In the genomic region with DNA sequence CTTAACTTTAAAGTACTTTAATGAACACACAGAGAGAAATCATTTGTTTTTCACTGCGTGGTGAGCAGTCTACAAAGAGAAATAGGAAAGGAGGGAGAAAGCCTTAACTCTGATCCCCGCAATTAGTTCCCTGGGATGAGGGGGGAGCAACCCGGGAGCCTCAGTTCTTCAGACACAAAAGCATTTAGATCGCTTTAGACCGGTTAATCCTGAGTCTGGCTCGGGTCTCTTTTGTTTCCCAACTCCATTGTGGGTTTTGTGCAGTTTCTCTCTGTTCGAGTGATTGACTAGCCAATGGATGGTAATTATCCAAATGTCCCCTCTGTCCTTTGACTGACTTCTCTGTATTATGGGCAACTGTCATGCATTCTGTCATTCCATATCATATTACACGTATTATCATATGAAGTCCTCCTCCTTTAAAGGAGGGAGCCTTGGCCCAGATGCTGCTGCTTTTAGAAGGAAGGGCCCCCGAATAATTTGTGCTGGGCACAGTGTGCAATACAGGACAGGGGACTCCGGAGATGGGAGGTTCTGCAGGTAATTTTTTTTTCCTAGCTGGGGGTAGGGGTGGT, we compare ENCODE assay signal across 14 mouse cellular contexts. TPM values are rescaled to one million over a fixed set of nuclear protein-coding genes. Genes with fewer than 3 reads are reported as not detected.
DNase-seq lines count a peak whose midpoint lies in the region; ATAC-seq and TF ChIP-seq lines count a peak whose summit lies in the region.
"Had no signal": no experiment of that assay in that cellular context is flagged by ENCODE, and none has a peak within 500 bp of the region (broad histone marks: within the 10 kb centered on the region; RNA-seq: fewer than 3 reads in every experiment).

No protein-coding gene starts in this region.

- peaks cover 43% of the 10 kb centered on the region for H3K27me3 ChIP-seq in forebrain, embryonic 11.5 days (ENCODE audit: control insufficient read depth, insufficient read depth, low read length)
- peaks cover 89% of the 10 kb centered on the region for H3K27me3 ChIP-seq in hindbrain, postnatal 0 days (ENCODE audit: insufficient read depth, low read length)
- H3K27me3 ChIP-seq in neural tube, embryonic 13.5 days = peaks cover 100% of the 10 kb centered on the region

- H3K4me3 ChIP-seq in forebrain, embryonic 11.5 days (ENCODE audit: low read depth, low read length) = peak overlapping the region; percentile 76
- H3K4me3 ChIP-seq in hindbrain, postnatal 0 days (ENCODE audit: low read length) = peak overlapping the region; percentile 3
- 0 out of 2 replicates have a peak overlapping the region, but pooled peaks have one; percentile 1 for H3K4me3 ChIP-seq in neural tube, embryonic 13.5 days
- H3K4me3 ChIP-seq: myocyte had no signal

- peak overlapping the region; percentile 92 for H3K4me2 ChIP-seq in forebrain, embryonic 11.5 days (ENCODE audit: low read depth, low read length, severe bottlenecking)
- peak overlapping the region; percentile 1; the same call in 1 of the 2 replicates for H3K4me2 ChIP-seq in hindbrain, postnatal 0 days (ENCODE audit: low read depth, low read length)
- H3K4me2 ChIP-seq in neural tube, embryonic 13.5 days = no peak overlapping the region
- H3K4me2 ChIP-seq: kidney, embryonic 15.5 days had no signal

- under 1% methylated on average over 10 of the region's 10 CpGs for WGBS in forebrain, embryonic 11.5 days
- WGBS in hindbrain, postnatal 0 days = under 1% methylated on average over 10 of the region's 10 CpGs
- WGBS in neural tube, embryonic 13.5 days = under 1% methylated on average over 10 of the region's 10 CpGs

- peaks cover 10% of the 10 kb centered on the region for H3K4me1 ChIP-seq in forebrain, embryonic 11.5 days (replicated peaks; ENCODE audit: control insufficient read depth, insufficient read depth, low read length)
- H3K4me1 ChIP-seq in hindbrain, postnatal 0 days (ENCODE audit: insufficient read depth, low read length) = peaks cover 5% of the 10 kb centered on the region; the same call in 1 of the 2 replicates
- H3K4me1 ChIP-seq in neural tube, embryonic 13.5 days (replicated peaks) = peaks cover 10% of the 10 kb centered on the region

- peak; percentile 63 for ATAC-seq in forebrain, embryonic 11.5 days (replicated peaks; ENCODE audit: low FRiP score)
- ATAC-seq in hindbrain, postnatal 0 days = no peak
- no peak for ATAC-seq in neural tube, embryonic 13.5 days (ENCODE audit: low read depth)
- ATAC-seq: lung, postnatal 0 days had no signal

- peak overlapping the region; percentile 81 for H3K27ac ChIP-seq in forebrain, embryonic 11.5 days (ENCODE audit: low read depth, low read length)
- no peak overlapping the region for H3K27ac ChIP-seq in hindbrain, postnatal 0 days
- no peak overlapping the region for H3K27ac ChIP-seq in neural tube, embryonic 13.5 days (replicated peaks)
- H3K27ac ChIP-seq: kidney, embryonic 15.5 days had no signal

- DNase-seq in embryo, embryonic 10.5 days (ENCODE audit: low spot score) = peak; percentile 69
- peak; percentile 81 for DNase-seq in forebrain, embryonic 11.5 days (ENCODE audit: low spot score)
- DNase-seq in hindbrain, postnatal 0 days (ENCODE audit: low spot score) = no peak
- DNase-seq in frontal cortex, postnatal 36 days (ENCODE audit: low spot score in 2 of 2) = no peak
- DNase-seq in thymus, postnatal 14 days = no peak
- DNase-seq in gastrocnemius, postnatal 4 days (ENCODE audit: low spot score in 2 of 2) = no peak
- DNase-seq: adrenal gland, postnatal 10 days; cerebellum, adult 11-12 months; heart, postnatal 4 days had no signal

- H3K9ac ChIP-seq in forebrain, embryonic 11.5 days (ENCODE audit: low read length) = peak overlapping the region; percentile 97
- H3K9ac ChIP-seq in hindbrain, postnatal 0 days (replicated peaks; ENCODE audit: low read length) = no peak overlapping the region
- no peak overlapping the region for H3K9ac ChIP-seq in neural tube, embryonic 13.5 days
- H3K9ac ChIP-seq: kidney, embryonic 15.5 days had no signal

- no peak for TF ChIP-seq CTCF in hindbrain, postnatal 0 days (IDR thresholded peaks at IDR 0.05; ENCODE audit: low read depth)

- no peaks in the 10 kb centered on the region for H3K36me3 ChIP-seq in forebrain, embryonic 11.5 days (ENCODE audit: control insufficient read depth, insufficient read depth, low read length)
- no peaks in the 10 kb centered on the region for H3K36me3 ChIP-seq in hindbrain, postnatal 0 days (ENCODE audit: insufficient read depth, low read length)
- no peaks in the 10 kb centered on the region for H3K36me3 ChIP-seq in neural tube, embryonic 13.5 days
- H3K36me3 ChIP-seq: kidney, embryonic 15.5 days had no signal

- no peaks in the 10 kb centered on the region for H3K9me3 ChIP-seq in forebrain, embryonic 11.5 days (ENCODE audit: control insufficient read depth, low read length)
- H3K9me3 ChIP-seq in hindbrain, postnatal 0 days (ENCODE audit: low read length) = no peaks in the 10 kb centered on the region
- H3K9me3 ChIP-seq in neural tube, embryonic 13.5 days = no peaks in the 10 kb centered on the region
- H3K9me3 ChIP-seq: kidney, embryonic 15.5 days had no signal

RNA-seq across cellular contexts. Expression of a gene that starts 1.6 kb away (rescaled TPM):
- 175 and 195 TPM in 2 replicates for polyA plus RNA-seq in forebrain, embryonic 11.5 days (2014; fragmentation: Nextera tagmentation; extraction: Ambion mirVana)
- total RNA-seq in hindbrain, postnatal 0 days (2014; rRNA removed) = 22.2 and 33.2 TPM in 2 replicates
- polyA plus RNA-seq in hindbrain, postnatal 0 days (2015; fragmentation: Nextera tagmentation; extraction: Ambion mirVana) = 4.6 and 7.3 TPM in 2 replicates
- 3.7 and 4.3 TPM in 2 replicates for polyA plus RNA-seq in neural tube, embryonic 13.5 days (2015; fragmentation: Nextera tagmentation; extraction: Ambion mirVana)
- under 1 TPM; 0.78 TPM for total RNA-seq in gastrocnemius, postnatal 4 days (2021)
- total RNA-seq: granulocyte monocyte progenitor cell, adult 5-6 weeks had no signal
- polyA plus RNA-seq: lung, postnatal 0 days had no signal

RNA-seq across cellular contexts. Expression of a gene that starts 53.5 kb away (rescaled TPM):
- 14.9 and 17.7 TPM in 2 replicates for polyA plus RNA-seq in forebrain, embryonic 11.5 days (2014; fragmentation: Nextera tagmentation; extraction: Ambion mirVana)
- total RNA-seq in hindbrain, postnatal 0 days (2014; rRNA removed) = 50.6 and 51.9 TPM in 2 replicates
- polyA plus RNA-seq in hindbrain, postnatal 0 days (2015; fragmentation: Nextera tagmentation; extraction: Ambion mirVana) = 11.0 and 14.4 TPM in 2 replicates
- 14.3 and 14.6 TPM in 2 replicates for polyA plus RNA-seq in neural tube, embryonic 13.5 days (2015; fragmentation: Nextera tagmentation; extraction: Ambion mirVana)
- 10 to 100 TPM; 33.7 to 35.3 TPM for total RNA-seq in gastrocnemius, postnatal 4 days (2021)

Comparison
In these comparisons a context has a peak if more than half of its experiments do, and no peak if none do; other contexts are left out.
1. DNase-seq: peak in embryo, embryonic 10.5 days (single experiment) and forebrain, embryonic 11.5 days (single experiment); none in hindbrain, postnatal 0 days (single experiment), frontal cortex, postnatal 36 days (0 of 2), thymus, postnatal 14 days (single experiment) and gastrocnemius, postnatal 4 days (0 of 2).
2. H3K4me3 ChIP-seq: peak in every context shown above with its lines; median percentile 76 in forebrain, embryonic 11.5 days; 3 in hindbrain, postnatal 0 days; 1 in neural tube, embryonic 13.5 days.
3. RNA of a gene that starts 1.6 kb away (polyA plus RNA-seq): 175 to 195 TPM in forebrain, embryonic 11.5 days; 4.6 to 7.3 TPM in hindbrain, postnatal 0 days and 3.7 to 4.3 TPM in neural tube, embryonic 13.5 days; every median in the first group is over 10 times any median in the second.